Mouse (Mus musculus) liver, adult 2 months (tissue): ENCODE results near the gene Cttnbp2nl.

Experiments
- CTCF ChIP-seq: fragments of 200-500 bp; IDR thresholded peaks from 2 replicates; pipeline ENCODE4 v1.5.1; 2011; ENCODE audit warnings: low read depth, low read length, control low read depth
- POLR2A ChIP-seq: fragments of 200-500 bp; IDR thresholded peaks from 2 replicates; pipeline ENCODE4 v1.6.1; 2011; ENCODE audit warnings: low read length, control low read depth; ENCODE audit not compliant: insufficient read depth; ENCODE audit errors: extremely low read depth

DNA sequence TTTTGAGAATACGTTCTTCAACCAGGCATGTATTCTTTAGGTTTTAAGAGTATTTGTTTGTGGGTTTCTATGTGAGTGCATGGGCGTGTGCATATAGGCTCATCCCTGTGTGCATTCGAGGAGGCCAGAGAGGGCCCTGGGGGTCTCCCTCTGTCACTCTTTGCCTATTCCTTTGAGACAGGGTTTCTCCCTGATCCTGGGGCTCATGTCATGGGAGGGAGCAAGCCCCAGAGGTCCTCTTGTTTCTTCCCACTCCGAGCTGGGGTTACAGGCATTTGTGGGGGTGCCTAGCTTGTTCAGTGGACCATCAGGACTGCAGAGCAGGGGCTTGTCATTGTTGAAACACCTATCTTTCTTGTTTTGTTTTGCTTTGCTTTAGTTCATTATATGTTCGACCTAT, 65.1 kb downstream of the Cttnbp2nl start:
- TF ChIP-seq POLR2A (no peak), CTCF (no peak)
